Mouse (Mus musculus): ENCODE measurements around the gene Grwd1. TPM values are rescaled to one million over a fixed set of nuclear protein-coding genes. Genes with fewer than 3 reads are reported as not detected.

Grwd1 gene
- polyA plus RNA-seq, 1 experiment from 2014 or later, result 50.3 TPM

- Histone ChIP-seq H3K4me2 (ENCODE audit: low read depth, low read length) (no peak overlapping the region), H3K27me3 (ENCODE audit: control insufficient read depth, insufficient read depth, low read length) (no peaks in the 10 kb centered on the region; the same call in 1 of the 2 replicates), H3K9me3 (replicated peaks; ENCODE audit: control insufficient read depth, low read length) (no peaks in the 10 kb centered on the region), H3K27ac (ENCODE audit: low read length) (no peak overlapping the region), H3K4me1 (ENCODE audit: control insufficient read depth, insufficient read depth, low read length) (no peaks in the 10 kb centered on the region), H3K9ac (ENCODE audit: low read length) (no peak overlapping the region), H3K36me3 (ENCODE audit: control insufficient read depth, insufficient read depth, low read length) (no peaks in the 10 kb centered on the region), H3K4me3 (replicated peaks; ENCODE audit: low read length) (no peak overlapping the region)
- ATAC-seq (ENCODE audit: insufficient read depth, low FRiP score), result no peak
- WGBS, result 63% methylated on average over 7 of the region's 7 CpGs
Measured at GRCm38 (mm10) chr7:45775237-45775636, 55.5 kb downstream of the Grwd1 start.

Other genes starting within 250 kb of the Grwd1 start
- gene Fgf21, start 215.5 kb downstream of the Grwd1 start, polyA plus RNA-seq (2015; fragmentation: Nextera tagmentation; extraction: Ambion mirVana), result 0.28 and 0.32 TPM in 2 replicates
- 1.2 and 1.5 TPM in 2 replicates for gene Fut1, start 213.7 kb downstream of the Grwd1 start, polyA plus RNA-seq (2015; fragmentation: Nextera tagmentation; extraction: Ambion mirVana)
- 0.15 TPM in 1 of 2 replicates, not detected in the other for gene Izumo1, start 209.1 kb downstream of the Grwd1 start, polyA plus RNA-seq (2015; fragmentation: Nextera tagmentation; extraction: Ambion mirVana)
- gene Rasip1, start 203.5 kb downstream of the Grwd1 start, polyA plus RNA-seq (2015; fragmentation: Nextera tagmentation; extraction: Ambion mirVana), result 3.3 and 4.4 TPM in 2 replicates
- gene Mamstr, start 191.0 kb downstream of the Grwd1 start, polyA plus RNA-seq (2015; fragmentation: Nextera tagmentation; extraction: Ambion mirVana), result 10.9 and 14.2 TPM in 2 replicates
- 13.8 and 18.8 TPM in 2 replicates for gene Fut2, start 164.6 kb downstream of the Grwd1 start, polyA plus RNA-seq (2015; fragmentation: Nextera tagmentation; extraction: Ambion mirVana)
- gene Ntn5, start 146.9 kb downstream of the Grwd1 start, polyA plus RNA-seq (2015; fragmentation: Nextera tagmentation; extraction: Ambion mirVana), result 0.55 and 1.2 TPM in 2 replicates
- 2.9 and 3.4 TPM in 2 replicates for gene Sec1, start 136.5 kb downstream of the Grwd1 start, polyA plus RNA-seq (2015; fragmentation: Nextera tagmentation; extraction: Ambion mirVana)
- gene Car11, start 131.1 kb downstream of the Grwd1 start, polyA plus RNA-seq (2015; fragmentation: Nextera tagmentation; extraction: Ambion mirVana), result 8.4 and 9.8 TPM in 2 replicates
- 2.7 and 2.9 TPM in 2 replicates for gene Dbp, start 125.9 kb downstream of the Grwd1 start, polyA plus RNA-seq (2015; fragmentation: Nextera tagmentation; extraction: Ambion mirVana)
- gene Rpl18, start 115.5 kb downstream of the Grwd1 start, polyA plus RNA-seq (2015; fragmentation: Nextera tagmentation; extraction: Ambion mirVana), result 915 and 1,024 TPM in 2 replicates
- 38.9 and 45.9 TPM in 2 replicates for gene Sphk2, start 112.9 kb downstream of the Grwd1 start, polyA plus RNA-seq (2015; fragmentation: Nextera tagmentation; extraction: Ambion mirVana)
- 16.0 and 24.7 TPM in 2 replicates for gene Fam83e, start 109.7 kb downstream of the Grwd1 start, polyA plus RNA-seq (2015; fragmentation: Nextera tagmentation; extraction: Ambion mirVana)
- gene Spaca4, start 105.1 kb downstream of the Grwd1 start, polyA plus RNA-seq (2015; fragmentation: Nextera tagmentation; extraction: Ambion mirVana), result 0.79 and 2.2 TPM in 2 replicates
- 0.53 and 0.99 TPM in 2 replicates for gene Lmtk3, start 47.2 kb downstream of the Grwd1 start, polyA plus RNA-seq (2015; fragmentation: Nextera tagmentation; extraction: Ambion mirVana)
- 32.7 and 46.5 TPM in 2 replicates for gene Sult2b1, start 46.3 kb downstream of the Grwd1 start, polyA plus RNA-seq (2015; fragmentation: Nextera tagmentation; extraction: Ambion mirVana)
- gene Cyth2, start 16.4 kb downstream of the Grwd1 start, polyA plus RNA-seq (2015; fragmentation: Nextera tagmentation; extraction: Ambion mirVana), result 75.6 and 82.6 TPM in 2 replicates
- gene Kcnj14, start 6.2 kb downstream of the Grwd1 start, polyA plus RNA-seq (2015; fragmentation: Nextera tagmentation; extraction: Ambion mirVana), result 0.91 and 0.98 TPM in 2 replicates
- 76.7 and 87.0 TPM in 2 replicates for gene Kdelr1, start 41.8 kb upstream of the Grwd1 start, polyA plus RNA-seq (2015; fragmentation: Nextera tagmentation; extraction: Ambion mirVana)
- 0.23 and 0.40 TPM in 2 replicates for gene Grin2d, start 47.4 kb upstream of the Grwd1 start, polyA plus RNA-seq (2015; fragmentation: Nextera tagmentation; extraction: Ambion mirVana)
- gene Syngr4, start 65.8 kb upstream of the Grwd1 start, polyA plus RNA-seq (2015; fragmentation: Nextera tagmentation; extraction: Ambion mirVana), result 0.49 and 1.2 TPM in 2 replicates
- gene Tmem143, start 66.0 kb upstream of the Grwd1 start, polyA plus RNA-seq (2015; fragmentation: Nextera tagmentation; extraction: Ambion mirVana), result 4.2 and 6.0 TPM in 2 replicates
- gene Emp3, start 90.5 kb upstream of the Grwd1 start, polyA plus RNA-seq (2015; fragmentation: Nextera tagmentation; extraction: Ambion mirVana), result 197 and 224 TPM in 2 replicates
- gene Ccdc114, start 93.1 kb upstream of the Grwd1 start, polyA plus RNA-seq (2015; fragmentation: Nextera tagmentation; extraction: Ambion mirVana), result 4.1 and 5.1 TPM in 2 replicates
- gene Abcc6, start 199.4 kb upstream of the Grwd1 start, polyA plus RNA-seq (2015; fragmentation: Nextera tagmentation; extraction: Ambion mirVana), result 1.6 and 2.7 TPM in 2 replicates
- 46.5 and 47.2 TPM in 2 replicates for gene Nomo1, start 202.8 kb upstream of the Grwd1 start, polyA plus RNA-seq (2015; fragmentation: Nextera tagmentation; extraction: Ambion mirVana)